Mouse (Mus musculus) hindlimb bud, embryonic 11.5 days (tissue): Measurements from ENCODE around the gene Anapc16.

Source experiments
- DNase-seq: peaks from one replicate; pipeline ENCODE4 v3.0.0-alpha.2; 2012; ENCODE audit warnings: low read depth, low spot score; ENCODE audit errors: extremely low spot score

Gene Anapc16

DNA sequence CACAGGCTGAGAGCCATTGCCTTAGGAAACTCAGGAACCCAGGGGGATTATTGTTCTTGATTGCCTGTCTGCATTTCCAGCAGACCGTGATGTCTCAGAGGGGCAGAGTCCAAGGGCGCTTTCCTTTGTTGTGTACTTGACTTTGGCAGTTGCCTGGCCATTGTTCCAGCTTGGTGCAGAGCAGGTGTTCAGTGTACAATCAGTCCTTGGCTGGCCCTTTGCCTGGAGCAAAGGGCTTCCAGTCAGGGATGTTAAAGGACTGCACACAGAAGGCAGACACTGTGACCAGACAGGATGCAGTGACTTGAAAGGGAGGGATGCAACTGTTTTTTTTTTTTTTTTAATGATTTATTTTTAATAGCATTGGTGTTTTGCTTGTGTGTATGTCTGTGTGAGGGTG lies 30.4 kb downstream of the Anapc16 start:
- no peak for DNase-seq

DNA sequence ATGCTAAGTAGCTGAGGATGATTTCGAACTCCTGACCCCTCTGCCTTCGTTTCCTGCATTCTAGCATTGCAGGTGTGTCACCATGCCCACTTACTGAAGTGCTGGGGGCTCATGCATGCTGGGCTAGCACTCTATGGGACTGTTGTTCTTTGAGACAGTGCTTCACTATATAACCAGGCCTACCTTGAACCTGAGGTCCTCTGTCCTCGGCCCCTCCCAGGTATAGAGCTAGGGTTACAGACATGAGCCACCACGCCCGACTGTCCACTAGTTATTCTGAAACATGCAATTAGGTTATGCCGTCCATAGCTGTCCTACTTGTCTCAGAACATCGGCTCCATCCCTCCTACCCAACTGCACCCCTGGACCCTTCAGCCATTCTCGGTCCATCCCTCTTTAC lies 31.1 kb downstream of the Anapc16 start:
- no peak for DNase-seq

DNA sequence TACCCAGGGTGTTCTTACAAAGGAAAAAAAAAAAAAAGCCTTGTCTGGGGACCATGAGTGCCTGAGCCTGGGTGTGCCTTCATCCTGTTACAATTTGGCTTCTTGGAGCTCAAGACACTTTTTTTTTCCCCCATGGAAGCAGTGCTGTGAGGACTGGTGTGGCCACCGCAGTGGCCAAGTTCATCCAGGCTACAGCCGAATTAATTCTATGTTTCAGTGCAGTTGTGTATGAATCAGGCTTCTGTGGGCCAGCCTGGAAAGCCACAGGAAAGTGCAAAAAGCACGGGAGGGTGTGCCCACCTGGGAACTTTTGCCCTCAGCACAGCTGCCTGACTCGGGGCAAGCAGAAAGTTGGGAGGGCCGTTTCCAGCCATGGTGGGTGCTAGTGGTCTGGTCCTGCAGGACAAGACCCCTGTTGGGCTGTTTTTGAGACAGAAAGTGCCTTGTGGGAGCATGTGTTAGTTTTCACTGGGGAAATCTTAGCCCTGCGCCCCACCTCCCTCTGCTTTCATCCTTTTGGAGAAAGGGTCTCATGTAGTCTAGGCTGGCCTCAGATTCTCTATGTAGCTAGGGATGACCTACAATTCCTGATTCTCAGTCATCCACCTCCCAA lies 32.4 kb downstream of the Anapc16 start:
- no peak for DNase-seq

DNA sequence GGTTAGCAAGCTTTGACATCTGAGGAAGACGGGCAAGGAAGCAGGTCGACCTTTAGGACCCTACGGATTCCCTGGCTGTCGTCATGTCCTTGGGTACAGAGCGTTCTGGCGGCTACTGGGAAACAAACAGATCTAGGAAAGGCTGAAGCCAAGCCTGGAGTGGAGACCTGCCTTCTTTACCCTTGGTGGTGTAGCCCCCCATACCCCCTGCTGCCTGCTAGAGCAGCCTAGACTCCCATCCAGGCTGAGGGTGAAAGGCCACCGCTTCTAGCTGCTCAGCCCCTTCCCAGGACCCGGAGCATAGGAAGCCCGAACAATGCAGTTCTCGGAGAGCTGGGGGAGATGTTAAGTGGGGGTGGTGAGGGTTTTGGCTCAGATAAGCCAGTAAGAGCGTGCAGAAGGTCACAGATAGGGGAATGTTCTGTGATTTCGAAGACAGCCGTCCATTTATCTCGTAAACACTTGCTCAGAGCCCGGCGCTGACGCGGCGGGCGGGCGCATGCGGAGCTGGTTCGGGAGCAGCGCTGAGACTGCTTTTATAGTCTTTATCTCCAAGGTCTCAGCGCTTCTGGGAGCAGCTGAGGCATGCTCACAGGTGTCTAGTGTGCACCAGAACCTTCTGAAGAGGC lies 33.0 kb downstream of the Anapc16 start:
- DNase-seq = no peak

DNA sequence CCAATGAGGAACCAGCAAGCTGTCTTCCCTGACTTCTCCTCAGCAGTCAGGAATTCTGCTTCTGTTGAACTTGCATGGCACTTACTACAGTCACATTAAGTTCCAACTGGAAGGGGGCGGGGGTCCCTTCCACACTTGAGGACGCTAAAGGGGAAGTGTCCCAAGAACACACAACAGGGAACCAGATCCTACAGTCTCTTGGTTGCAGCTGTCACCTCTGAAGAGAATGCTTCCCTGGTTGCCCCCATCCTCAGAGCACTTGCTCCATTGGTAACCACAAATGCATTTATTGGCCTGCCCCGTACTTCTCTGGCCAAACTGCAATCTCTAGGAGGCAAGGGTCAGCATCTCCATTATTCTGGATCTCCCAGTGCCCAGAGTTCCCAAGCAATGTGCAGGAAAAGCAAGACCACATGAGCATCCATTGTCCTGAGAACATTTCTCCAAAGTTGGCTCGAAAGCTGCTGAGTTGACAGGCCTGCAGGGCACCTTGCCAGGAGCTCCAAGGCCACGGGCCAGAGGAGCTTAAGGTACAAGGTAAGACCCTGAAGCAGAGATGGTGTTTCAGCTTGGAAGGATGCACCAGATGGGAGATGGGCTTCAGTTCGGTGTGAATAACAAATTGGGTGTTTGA lies 35.5 kb downstream of the Anapc16 start:
- DNase-seq = no peak

DNA sequence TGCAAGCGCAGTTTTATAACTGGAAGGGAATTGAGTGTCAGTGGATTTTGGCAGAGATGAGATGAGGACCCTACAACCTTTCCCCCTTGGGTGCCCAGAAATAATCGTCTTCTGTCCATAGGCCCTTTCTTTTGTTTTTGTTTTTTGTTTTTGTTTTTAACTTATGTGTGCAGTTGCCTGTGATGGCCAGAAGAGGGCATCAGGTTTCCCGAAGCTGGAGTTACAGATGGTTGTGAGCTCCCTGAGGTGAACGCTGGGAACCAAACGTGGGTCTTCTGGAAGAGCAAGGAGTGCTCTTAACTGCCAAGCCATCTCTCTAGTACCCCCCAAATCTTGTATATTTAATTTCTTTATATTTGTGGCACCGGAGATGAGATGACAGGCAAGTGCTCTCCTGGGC lies 36.2 kb downstream of the Anapc16 start:
- no peak for DNase-seq

DNA sequence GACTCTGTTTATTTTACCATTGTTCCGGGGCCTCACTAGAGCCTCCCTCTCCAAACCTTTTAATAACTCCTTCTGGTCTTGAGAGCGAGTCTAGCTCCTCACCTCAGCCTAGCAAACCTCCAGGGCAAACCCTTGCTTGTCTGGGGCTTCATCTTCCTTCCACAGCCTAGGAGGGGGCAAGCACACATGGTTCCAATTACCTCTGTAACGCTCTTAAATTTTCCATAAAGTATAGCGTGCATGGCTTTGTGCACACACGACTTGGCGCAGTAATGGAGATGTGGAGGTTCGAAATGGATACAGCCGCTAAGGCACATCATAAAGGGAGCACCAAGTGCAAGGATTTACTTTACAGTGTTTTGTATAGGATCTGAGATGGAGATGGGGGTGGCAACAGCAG lies 37.1 kb downstream of the Anapc16 start:
- DNase-seq = no peak

DNA sequence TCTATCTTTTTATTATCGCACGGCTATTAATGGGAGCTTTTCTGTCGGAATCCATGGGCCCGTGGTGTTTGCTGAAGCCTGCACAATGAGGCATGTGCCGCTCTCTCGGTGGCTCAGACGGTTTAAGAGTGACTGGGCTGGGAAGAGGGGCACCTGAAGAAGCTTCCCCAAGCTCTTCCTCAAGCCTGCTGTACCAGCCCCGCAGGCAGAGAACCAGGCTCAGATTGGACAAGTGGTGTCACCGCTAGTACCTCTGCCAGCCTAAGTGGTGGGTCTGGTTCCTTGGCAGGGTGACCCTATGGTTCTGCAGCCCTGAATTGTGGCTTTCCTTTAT lies 37.6 kb downstream of the Anapc16 start:
- no peak for DNase-seq

DNA sequence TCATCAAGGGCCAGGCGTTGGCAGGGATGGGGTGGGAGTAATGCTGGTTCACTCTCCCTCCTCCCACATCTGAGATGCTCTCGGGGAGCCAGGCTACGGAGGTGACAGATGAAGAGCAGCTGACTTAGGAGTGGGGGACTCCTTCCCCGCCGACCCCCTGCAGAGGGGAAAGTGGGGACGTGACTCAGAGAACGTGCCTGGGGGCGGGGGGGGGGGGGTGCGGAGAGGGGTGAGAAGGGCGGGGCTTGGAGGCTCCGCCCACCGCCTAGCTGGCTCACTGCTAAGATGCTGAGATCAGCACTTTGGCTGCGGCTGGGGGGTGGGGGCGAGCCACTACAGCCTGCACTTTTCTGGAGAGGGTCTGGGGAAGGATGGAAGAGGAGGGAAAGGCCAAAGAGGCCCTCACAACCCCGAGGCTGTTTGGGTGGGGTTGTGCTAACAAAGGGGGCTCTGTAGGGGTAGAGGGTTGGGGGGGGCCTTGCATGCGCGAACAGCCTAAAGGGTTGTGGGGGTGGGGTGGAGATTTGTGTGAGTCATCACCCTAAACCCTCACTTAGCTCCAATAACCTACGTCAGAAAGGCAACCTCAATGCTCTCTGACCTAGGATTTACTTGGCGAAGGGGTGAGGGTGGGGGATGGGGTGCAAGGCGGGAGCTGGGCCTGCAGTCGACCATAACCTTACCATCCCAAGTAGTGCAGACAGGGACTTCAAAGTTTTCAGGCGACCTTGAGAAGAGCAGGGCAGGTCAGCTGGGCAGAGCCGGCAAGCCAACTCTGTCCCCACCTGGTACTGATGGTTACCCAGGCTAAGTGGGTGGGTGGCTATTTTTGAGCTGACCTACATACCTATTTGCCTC lies 38.2 kb downstream of the Anapc16 start:
- no peak for DNase-seq

DNA sequence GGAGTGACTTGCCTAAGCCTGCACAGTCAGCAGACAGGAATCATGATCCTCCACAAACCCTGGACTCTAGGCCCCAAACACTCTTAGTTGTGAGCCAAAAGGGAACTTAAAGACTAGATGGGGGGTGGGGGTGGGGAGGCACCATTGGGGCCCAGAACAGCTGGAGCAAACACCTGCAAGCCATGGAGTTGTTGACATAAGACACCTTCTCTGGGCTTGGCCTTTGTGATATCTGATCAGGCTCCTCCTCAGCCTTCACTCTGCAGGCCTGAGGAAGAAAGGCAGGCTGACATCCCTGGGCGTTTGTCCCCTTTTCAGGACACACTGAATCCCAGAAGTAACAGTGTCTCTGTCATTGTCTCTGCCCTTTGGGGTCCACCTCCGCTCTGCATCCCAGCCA lies 39.3 kb downstream of the Anapc16 start:
- no peak for DNase-seq

DNA sequence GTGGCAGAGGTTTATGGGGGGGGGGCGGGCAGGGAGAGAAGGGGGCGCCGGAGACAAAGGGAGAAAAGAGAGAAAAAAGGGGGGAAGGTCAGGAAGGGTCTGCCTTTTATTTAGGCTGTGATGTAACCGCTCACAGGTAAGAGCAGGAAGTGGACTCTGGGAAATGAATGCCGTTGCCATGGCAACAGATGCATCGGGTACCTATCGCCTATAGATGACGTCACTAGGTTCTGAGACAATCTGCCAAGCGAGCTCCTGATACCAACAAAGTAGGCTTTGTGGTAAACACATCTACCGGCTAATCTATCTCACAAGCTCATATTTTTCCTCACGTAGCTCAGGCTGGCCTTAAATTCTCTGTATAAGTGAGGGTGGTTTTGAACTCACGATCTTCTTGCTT lies 43.4 kb downstream of the Anapc16 start:
- DNase-seq = no peak

DNA sequence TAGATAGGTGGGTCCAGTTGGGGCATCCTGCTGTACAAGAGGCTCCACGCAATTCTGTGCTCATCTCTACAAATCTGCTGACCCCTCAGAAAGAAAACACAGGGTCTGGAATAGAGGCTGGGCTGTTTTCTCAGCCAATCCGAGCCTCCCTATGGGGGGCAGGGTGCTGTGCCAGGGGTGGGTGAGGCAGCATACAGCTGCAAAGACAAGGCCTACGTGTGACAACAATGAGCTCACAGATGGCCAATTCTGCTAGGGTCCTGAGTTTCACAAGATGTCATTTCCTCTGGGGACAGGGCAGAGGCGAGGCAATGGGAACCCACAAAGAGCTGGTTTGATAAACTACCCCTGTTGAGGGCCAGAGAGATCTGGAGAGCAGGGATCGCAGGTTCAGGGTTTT lies 44.5 kb downstream of the Anapc16 start:
- DNase-seq = no peak

DNA sequence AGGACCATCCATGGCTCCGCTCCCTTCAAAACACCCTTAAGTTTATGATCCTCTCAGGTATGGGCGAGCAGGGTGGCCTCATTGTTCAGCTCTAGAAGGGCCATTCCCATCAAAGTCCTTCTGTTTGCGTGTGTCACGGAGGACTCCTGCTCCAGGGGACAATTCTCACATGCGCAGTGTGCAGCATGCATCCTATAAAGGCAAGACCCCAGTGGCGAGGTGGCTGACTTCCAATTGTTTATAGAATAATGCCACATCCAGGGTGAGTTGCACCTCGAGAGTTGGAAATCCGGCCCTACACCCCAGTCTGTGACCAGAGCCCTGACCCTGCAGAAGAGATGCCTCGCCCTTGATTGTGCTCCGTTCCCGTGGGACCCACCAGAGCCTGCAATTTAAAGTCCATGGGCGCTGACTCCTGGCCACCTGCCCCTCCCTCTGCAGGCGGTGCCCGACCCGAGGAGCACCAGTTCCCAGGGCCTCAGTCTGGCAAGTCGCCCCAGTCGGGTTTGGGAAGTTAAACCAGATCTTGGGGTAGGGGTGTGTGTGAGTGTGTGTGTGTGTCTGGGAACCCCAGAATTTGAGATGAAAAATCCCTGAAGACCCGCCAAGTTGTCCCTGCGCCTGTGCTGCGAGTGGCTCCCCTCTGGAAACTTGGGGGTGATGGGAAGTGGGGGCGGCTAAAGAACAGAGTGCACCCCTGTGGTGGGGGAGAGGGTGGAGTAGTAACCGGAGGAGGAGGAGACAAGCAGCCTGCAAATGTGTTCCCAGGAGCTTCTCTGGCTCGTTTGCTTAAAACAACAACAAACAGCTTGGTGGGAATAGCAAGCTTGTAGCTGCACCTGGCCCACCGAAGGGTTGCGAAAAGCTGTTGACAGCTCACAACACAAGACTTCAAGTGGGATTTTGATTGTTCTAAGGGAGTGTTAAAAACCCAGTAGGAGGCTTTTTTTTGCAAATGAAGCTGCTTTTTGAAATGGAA lies 45.5 kb downstream of the Anapc16 start:
- no peak for DNase-seq

DNA sequence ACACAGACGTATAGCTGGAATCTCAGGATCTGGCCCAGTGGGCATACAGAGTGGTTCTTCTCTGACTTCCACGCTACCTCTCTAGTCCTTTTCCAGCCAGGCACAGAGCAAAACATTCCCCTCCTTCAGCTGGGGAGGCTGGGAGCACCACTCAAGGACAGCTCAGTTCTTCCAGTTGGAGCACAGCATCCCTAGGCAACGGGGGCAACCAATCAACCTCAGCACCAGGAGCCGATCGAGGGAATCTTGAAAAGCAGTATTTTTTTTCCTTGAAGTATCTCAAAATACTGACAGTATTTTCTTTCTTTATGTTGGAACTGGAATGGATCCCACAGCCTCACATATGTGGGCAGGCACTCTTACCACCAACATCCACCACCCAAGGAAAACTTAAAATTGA lies 46.3 kb downstream of the Anapc16 start:
- no peak for DNase-seq

DNA sequence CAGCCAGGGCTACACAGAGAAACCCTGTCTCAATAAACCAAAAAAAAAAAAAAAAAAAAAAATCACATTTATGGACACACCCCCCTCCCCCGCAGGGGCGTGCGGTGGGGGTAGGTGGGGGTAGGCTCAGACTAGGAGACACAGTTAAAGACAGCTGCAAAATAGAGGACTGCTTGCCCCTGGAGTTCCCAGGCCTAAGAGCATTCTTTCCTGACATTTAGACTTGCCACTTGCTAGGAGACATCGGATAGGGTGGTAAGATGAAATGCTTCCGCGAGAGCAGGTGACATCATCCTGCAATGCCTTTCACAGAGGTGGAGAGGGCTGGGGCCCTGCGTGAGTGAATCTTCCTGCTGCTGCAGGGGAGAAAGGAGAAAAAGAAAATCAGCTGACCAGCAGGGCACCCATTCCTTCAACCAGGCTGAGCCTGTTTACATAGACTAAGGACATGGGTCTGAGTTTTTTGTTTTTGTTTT lies 49.3 kb downstream of the Anapc16 start:
- no peak for DNase-seq

DNA sequence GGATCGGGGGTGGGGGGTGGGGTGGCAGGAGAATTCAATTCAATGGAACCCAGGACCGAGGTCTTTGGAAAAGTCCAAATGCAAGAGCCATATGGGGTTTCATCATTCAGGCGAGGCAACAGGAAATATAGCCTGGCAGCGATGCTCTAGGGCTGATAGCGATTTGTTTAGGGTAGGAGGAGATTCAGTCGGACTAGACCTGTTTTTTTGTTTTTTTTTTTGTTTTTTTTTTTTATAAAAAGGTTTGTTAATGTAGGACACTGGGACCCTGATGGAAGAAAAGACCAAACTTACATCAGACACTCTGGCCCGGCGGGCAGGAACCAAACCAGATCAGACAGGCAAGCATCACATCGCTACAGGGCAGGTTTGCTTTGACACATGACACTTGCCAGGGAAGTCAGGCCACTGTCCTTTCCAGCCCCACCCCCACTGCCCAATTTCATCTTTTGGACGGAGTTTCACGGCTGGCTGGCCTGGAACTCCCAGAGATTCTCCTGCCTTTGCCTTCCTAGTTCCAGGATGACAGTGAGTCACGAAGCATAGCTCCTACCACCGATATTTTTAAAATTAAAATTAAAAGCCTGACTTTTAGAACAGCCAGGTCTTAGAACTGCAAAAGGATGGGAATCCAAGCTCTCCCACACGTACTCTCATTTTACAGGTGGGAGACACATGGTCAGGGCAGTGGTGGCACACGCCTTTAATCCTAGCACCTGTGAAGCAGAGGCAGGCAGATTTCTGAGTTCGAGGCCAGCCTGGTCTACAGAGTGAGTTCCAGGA lies 50.0 kb downstream of the Anapc16 start:
- DNase-seq = no peak

DNA sequence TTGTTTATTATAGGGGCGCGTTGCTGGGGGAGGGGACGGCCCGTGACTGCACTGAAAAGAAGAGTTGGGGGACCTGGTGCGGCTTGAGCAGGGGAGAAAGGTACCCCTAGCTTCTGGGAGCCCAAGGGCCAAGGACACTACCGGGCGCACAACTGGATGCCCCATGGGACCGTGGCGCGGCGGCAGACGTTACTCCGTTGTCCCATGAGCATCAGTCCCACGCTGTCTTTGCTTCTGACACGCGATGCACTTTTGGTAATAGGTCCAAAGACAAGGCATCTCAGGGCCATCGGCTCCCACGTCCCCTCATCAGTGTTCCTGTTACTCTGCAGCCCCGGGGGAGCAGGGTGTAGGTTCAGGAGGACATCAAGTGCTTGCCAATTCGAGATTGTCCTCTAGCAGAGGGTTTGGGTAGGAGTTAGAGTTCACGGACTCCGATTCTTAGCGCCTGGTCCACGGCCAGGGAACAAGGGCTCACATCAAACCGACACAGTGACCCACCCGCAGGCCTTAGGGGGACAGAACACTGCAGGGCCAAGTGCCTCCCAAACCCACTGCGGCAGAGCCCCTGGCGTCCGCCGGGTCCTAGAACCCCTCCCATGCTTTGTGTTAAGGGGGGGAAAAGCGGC lies 50.7 kb downstream of the Anapc16 start:
- DNase-seq = no peak

DNA sequence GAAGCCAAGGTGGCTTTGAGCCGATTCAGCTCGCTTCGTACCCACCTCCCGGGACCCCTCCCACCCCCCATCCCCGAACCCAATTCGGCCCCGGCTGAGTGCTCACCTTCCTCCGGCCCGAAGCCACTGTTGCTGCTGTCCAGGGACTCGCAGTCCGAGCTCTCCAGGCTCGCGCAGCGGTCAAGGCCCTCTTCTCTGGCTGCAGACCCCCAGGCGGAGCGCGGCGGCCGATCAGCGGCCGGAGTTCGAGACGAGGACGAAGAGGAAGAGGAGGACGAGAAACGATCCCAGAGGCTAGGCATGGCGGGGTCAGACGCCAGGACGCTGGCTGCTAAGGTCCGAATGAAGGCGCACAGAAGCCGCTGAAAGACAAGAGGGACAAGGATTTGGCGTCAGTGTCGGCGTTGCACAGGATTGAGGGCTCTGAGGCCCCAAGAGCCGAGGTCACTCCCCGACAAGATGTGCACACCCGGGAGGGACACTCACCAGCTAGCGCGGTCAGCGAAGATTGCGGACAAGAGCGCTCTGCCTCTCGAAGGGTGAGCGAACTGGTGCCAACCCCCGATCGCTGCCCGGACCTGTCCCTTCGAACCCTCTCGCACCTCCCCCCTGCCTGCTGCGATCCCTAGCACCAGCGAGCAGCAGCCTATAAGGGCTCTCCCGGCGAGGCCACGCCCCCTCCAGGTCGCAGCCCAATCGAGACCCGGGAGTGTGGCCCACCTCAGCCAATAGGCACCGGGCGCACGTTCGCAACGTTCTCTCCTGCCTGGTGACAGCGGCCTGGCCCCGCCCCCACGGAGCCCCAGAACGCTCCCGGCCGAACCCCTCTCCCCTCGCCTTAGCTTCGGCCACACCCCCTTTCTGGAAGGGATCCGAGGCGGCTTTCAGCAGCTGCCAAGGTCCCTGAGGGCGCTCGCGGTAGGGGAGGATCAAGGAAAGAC lies 51.5 kb downstream of the Anapc16 start, which contains the start of gene Ddit4:
TSS of gene Ddit4 (minus strand) at position 624 of the 941 bp plus-strand sequence.
- no peak for DNase-seq
